Mouse (Mus musculus) stomach, postnatal 0 days (tissue): Measurements from ENCODE around the gene Exog. TPM values are rescaled to one million over a fixed set of nuclear protein-coding genes. Genes with fewer than 3 reads are reported as not detected.
A peak's percentile ranks its signal among the peaks of the same experiment; 100 is the strongest.

ENCODE experiments used
- ATAC-seq: fragments of 200-750 bp; cut with Nextera tagmentation; 2 replicates; pipeline ENCODE4 v1.8.0; 2017; ENCODE audit not compliant: low FRiP score, low TSS enrichment
- DNase-seq: peaks from one replicate; pipeline ENCODE4 v3.0.0-alpha.2; 2016; ENCODE audit warnings: low spot score
- H3K27ac ChIP-seq: fragments of 300-500 bp; sonication (generic); replicated peaks from 2 replicates; pipeline ENCODE4 v1.5.1; 2014; ENCODE audit warnings: mild to moderate bottlenecking, control low read depth
- H3K27me3 ChIP-seq: fragments of 300-500 bp; sonication (generic); 2 replicates; pipeline ENCODE4 v1.6.1; 2014; ENCODE audit warnings: low read length; ENCODE audit not compliant: control insufficient read depth, insufficient read depth
- H3K36me3 ChIP-seq: fragments of 300-500 bp; sonication (generic); 2 replicates; pipeline ENCODE4 v1.6.1; 2014; ENCODE audit warnings: low read length, mixed read lengths; ENCODE audit not compliant: control insufficient read depth, insufficient read depth
- H3K4me1 ChIP-seq: fragments of 300-500 bp; sonication (generic); replicated peaks from 2 replicates; pipeline ENCODE4 v1.6.1; 2014; ENCODE audit warnings: antibody characterized with exemption; ENCODE audit not compliant: control insufficient read depth, insufficient read depth
- H3K4me2 ChIP-seq: fragments of 300-500 bp; sonication (generic); replicated peaks from 2 replicates; pipeline ENCODE4 v1.6.1; 2014; ENCODE audit warnings: low read depth, mild to moderate bottlenecking, control low read depth, moderate library complexity
- H3K4me3 ChIP-seq: fragments of 300-500 bp; sonication (generic); 2 replicates; pipeline ENCODE4 v1.5.1; 2014; ENCODE audit warnings: low read depth, low read length, control low read depth
- H3K9ac ChIP-seq: fragments of 300-500 bp; sonication (generic); 2 replicates; pipeline ENCODE4 v1.6.1; 2014; ENCODE audit warnings: mild to moderate bottlenecking, low read length, control low read depth, mixed read lengths
- H3K9me3 ChIP-seq: fragments of 300-500 bp; sonication (generic); 2 replicates; pipeline ENCODE4 v1.6.1; 2016; ENCODE audit warnings: low read length; ENCODE audit not compliant: control insufficient read depth
- CTCF ChIP-seq: IDR thresholded peaks from 2 replicates; pipeline ENCODE4 v1.5.1; 2016; ENCODE audit warnings: antibody characterized with exemption, low read depth, mild to moderate bottlenecking, moderate library complexity
- EP300 ChIP-seq: optimal IDR thresholded peaks from 2 replicates; pipeline ENCODE3; 2016; ENCODE audit warnings: antibody characterized with exemption
- WGBS: fragments of 180-500 bp; shearing (Covaris S2); extraction: QIAGEN DNeasy Blood & Tissue Kit; methylation state at CpG from one replicate; pipeline ENCODE4 v1.1.7; 2014; 5-methylcytosine and 5-hydroxymethylcytosine counted together
- polyA plus RNA-seq: library from polyadenylated mRNA; unstranded; fragments of >200 nt; fragmentation: Nextera tagmentation; extraction: Ambion mirVana; gene quantifications from 2 replicates; pipeline ENCODE4 v1.2.1, GENCODE M21; 2015

The Exog gene
- polyA plus RNA-seq, 1 experiment from 2014 or later, result 8.5 TPM

DNA sequence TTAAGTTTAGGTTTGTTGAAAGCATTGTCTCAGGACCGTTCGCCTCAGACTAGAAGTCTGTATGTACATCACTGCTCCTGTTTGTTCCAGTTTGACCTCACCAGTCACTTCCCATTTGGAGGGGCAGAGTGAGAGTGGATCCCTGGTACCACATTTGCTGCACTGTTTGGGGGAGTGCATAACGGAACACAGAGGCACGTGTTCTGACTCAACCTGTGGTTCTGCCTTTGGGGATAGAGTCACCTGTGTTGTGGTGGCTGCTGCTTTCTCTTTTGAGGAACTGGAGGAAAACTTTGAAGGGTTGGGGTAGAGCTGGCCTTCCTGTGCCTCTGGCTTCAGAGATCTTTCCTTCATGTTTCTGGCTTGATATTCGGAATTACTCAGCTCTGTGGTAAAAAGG is 40.7 kb upstream of the Exog start:
- Histone ChIP-seq H3K4me1 (no peaks in the 10 kb centered on the region), H3K27ac (no peak overlapping the region), H3K9ac (no peak overlapping the region), H3K4me3 (0 out of 2 replicates have a peak overlapping the region, but pooled peaks have one; percentile 82), H3K4me2 (peak overlapping the region; percentile 99; the same call in 1 of the 2 replicates), H3K36me3 (no peaks in the 10 kb centered on the region), H3K9me3 (no peaks in the 10 kb centered on the region), H3K27me3 (no peaks in the 10 kb centered on the region)
- DNase-seq (no peak), ATAC-seq (no peak)
- TF ChIP-seq CTCF, result no peak
- no peak for TF ChIP-seq EP300
- 69% methylated on average over 5 of the region's 5 CpGs for WGBS

DNA sequence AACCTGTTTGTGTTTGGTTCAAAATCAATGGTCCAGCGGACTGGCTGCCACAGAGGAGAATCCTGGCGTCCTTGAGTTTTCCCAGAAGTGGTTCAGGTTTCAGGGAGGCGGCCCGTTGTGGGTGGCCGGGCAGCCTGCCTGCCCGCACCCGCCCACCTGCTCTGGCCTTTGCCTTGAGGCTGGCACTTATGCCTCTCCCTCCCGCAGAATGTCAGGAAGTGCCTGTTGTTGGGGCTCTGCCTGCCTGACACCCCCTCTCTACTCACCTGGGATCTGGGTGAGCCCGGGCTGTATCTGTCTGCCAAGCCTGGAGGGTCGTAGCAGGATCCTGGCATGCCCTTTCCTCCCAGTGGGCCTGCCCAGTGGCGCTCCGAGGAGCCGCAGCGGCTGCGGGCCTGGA is 36.9 kb upstream of the Exog start:
- Histone ChIP-seq H3K4me1 (no peaks in the 10 kb centered on the region), H3K9me3 (no peaks in the 10 kb centered on the region), H3K27me3 (no peaks in the 10 kb centered on the region), H3K4me2 (no peak overlapping the region), H3K36me3 (no peaks in the 10 kb centered on the region), H3K4me3 (no peak overlapping the region), H3K9ac (no peak overlapping the region), H3K27ac (no peak overlapping the region)
- DNase-seq (peak; percentile 53), ATAC-seq (0 out of 2 replicates have a peak, but pooled peaks have one; percentile 21)
- TF ChIP-seq EP300 (no peak), CTCF (no peak)
- 66% methylated on average over 15 of the region's 15 CpGs for WGBS

DNA sequence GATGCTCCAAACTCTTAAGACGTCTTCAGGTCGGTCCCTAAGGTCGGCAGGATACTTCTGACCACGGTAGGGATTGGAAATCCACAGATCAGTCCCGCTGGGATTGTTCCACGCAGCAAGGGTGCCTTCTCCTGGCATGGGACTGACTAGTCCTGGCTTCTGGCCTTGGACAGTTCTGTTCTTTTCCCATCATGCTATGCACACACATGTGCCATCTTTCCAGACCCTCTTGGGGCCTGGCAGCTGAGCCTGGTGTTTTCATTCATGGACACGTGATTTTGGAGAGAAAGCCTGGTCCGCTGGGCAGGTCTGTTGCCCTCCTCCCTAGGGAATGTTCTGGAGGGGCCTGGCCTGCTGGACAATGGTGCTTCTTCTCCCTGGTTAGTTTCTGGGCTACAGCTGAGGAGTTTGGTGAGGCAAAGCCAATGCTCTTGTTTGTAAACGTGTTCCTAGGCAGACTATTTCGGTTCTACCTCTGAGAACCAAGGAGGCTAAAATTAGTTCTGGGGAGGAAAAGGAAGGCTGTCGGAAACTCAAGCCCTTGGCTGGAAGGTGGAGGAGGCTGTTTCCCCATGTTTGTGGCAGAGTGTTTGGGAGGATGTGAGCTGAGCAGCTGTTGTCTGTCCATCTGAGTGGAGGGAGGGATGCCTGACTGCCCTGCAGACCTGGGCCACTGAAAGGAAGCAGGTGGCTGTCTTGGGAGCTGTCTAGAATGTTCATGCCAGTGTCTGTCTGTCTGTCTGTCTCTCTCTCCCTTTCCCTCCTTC is 35.7 kb upstream of the Exog start:
- no peaks in the 10 kb centered on the region for H3K4me1 ChIP-seq
- no peaks in the 10 kb centered on the region for H3K9me3 ChIP-seq
- H3K27ac ChIP-seq, result no peak overlapping the region
- TF ChIP-seq EP300 (no peak), CTCF (no peak)
- H3K36me3 ChIP-seq, result no peaks in the 10 kb centered on the region
- no peak for ATAC-seq
- no peak overlapping the region for H3K9ac ChIP-seq
- no peak overlapping the region for H3K4me2 ChIP-seq
- WGBS, result 73% methylated on average over 11 of the region's 11 CpGs
- no peak for DNase-seq
- no peaks in the 10 kb centered on the region for H3K27me3 ChIP-seq
- H3K4me3 ChIP-seq, result no peak overlapping the region

DNA sequence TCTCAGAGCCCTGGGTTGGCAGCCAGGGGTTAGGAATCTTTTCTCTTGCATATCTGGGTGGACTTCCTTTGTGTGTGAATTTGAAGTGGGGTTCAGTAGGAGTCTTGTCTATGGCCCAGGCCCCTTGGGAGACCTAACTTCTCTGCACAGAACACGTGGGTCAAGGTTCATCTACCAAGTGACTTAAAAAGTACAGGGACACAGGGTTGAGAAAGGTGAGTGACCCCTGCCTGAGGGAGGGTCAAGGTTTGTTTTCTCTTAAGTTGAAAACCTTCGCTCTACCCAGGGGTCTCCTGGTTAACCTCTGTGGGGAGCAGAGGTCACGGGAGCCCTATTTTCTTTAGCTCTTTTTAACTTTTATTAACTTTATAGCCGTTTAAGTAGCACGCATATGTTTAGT is 34.9 kb upstream of the Exog start:
- H3K27ac ChIP-seq, result no peak overlapping the region
- no peak overlapping the region for H3K4me3 ChIP-seq
- H3K4me1 ChIP-seq, result no peaks in the 10 kb centered on the region
- H3K36me3 ChIP-seq, result no peaks in the 10 kb centered on the region
- no peaks in the 10 kb centered on the region for H3K9me3 ChIP-seq
- ATAC-seq (no peak), DNase-seq (no peak)
- WGBS, result 86% methylated on average over 5 of the region's 5 CpGs
- H3K27me3 ChIP-seq, result no peaks in the 10 kb centered on the region
- TF ChIP-seq CTCF (no peak), EP300 (no peak)
- no peak overlapping the region for H3K4me2 ChIP-seq
- no peak overlapping the region for H3K9ac ChIP-seq

DNA sequence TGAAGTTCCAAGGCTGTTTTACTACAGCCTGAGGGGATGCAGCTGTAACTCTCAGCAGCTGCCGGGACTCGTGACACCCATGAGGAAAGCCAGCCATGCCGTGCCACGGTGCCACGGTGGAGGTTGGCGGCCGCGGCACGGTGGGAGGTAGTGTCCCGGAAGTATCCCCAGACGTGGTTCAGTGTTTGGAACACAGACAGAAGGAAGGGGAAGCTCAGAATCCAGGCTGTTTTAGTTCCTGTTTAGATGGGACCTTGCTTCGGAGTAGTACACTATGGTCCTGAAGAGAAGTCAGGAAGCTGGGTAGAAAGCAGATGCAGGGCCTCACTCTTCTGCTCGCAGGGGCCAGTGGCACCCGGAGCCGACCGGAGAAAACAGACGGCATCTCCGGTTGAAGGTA is 26.7 kb upstream of the Exog start:
- no peaks in the 10 kb centered on the region for H3K27me3 ChIP-seq
- H3K27ac ChIP-seq, result no peak overlapping the region
- H3K4me3 ChIP-seq, result no peak overlapping the region
- no peak for TF ChIP-seq EP300
- no peak for TF ChIP-seq CTCF
- H3K36me3 ChIP-seq, result no peaks in the 10 kb centered on the region
- no peaks in the 10 kb centered on the region for H3K9me3 ChIP-seq
- 74% methylated on average over 18 of the region's 18 CpGs for WGBS
- ATAC-seq, result no peak
- no peaks in the 10 kb centered on the region for H3K4me1 ChIP-seq
- peak overlapping the region; percentile 25 for H3K4me2 ChIP-seq
- DNase-seq, result no peak
- no peak overlapping the region for H3K9ac ChIP-seq

DNA sequence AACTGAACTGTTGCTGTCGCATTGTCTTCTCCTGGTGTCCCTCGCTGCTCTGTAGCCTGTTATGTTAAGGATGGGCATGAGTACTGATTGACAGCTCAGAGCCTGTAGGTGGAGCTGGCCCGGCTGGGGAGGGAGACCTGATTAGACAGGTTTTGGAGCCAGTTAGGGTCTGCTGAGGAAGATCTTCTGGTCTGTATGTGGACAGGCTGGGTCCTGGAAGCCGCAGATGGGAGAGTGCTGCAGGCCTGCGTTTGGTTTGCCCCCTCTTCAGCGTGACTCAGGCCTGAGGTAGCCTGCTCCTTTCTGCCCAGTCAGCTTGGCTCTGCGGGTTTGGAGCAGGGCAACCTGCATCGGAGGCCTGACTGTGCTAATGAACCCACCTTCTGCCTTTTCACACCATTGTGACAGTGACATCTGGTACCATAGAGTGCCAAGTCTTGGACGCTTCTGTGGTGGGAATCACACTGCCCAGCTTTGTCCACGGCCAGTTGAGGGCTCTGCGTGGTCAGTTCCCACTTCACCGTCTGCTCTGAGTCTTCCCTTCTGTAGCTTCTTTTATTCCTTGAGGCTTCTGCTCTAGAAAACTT is 24.8 kb upstream of the Exog start:
- H3K4me2 ChIP-seq, result no peak overlapping the region
- no peak for DNase-seq
- no peak for TF ChIP-seq EP300
- no peak for TF ChIP-seq CTCF
- ATAC-seq, result no peak
- H3K4me3 ChIP-seq, result no peak overlapping the region
- H3K27ac ChIP-seq, result no peak overlapping the region
- 83% methylated on average over 12 of the region's 12 CpGs for WGBS
- H3K9me3 ChIP-seq, result no peaks in the 10 kb centered on the region
- H3K4me1 ChIP-seq, result peaks cover 3% of the 10 kb centered on the region; the same call in 1 of the 2 replicates
- H3K36me3 ChIP-seq, result no peaks in the 10 kb centered on the region
- no peak overlapping the region for H3K9ac ChIP-seq
- H3K27me3 ChIP-seq, result no peaks in the 10 kb centered on the region
